Mouse (Mus musculus): ENCODE data around the gene Akr1b8. TPM values are rescaled to one million over a fixed set of nuclear protein-coding genes. Genes with fewer than 3 reads are reported as not detected.
A peak's percentile ranks its signal among the peaks of the same experiment; 100 is the strongest.
"Not testable (repeated sequence)": the region's sequence is repeated elsewhere in the genome, so short reads cannot be mapped to it uniquely, and the experiment has no call there.

The Akr1b8 gene
- polyA plus RNA-seq, 1 experiment from 2014 or later: 6.6 TPM

GRCm38 (mm10) chr6:34318172-34318571, 35.7 kb upstream of the Akr1b8 start:
- ATAC-seq (ENCODE audit: insufficient number of reproducible peaks, insufficient read depth, low FRiP score, low read depth): no peak
- Histone ChIP-seq H3K4me3 (ENCODE audit: low read depth, low read length) (peak overlapping the region; percentile 63; the same call in 1 of the 2 replicates), H3K4me1 (ENCODE audit: control insufficient read depth, insufficient read depth, low read length) (peaks cover 3% of the 10 kb centered on the region; the same call in 1 of the 2 replicates), H3K27me3 (ENCODE audit: control insufficient read depth, insufficient read depth, low read length) (no peaks in the 10 kb centered on the region), H3K4me2 (replicated peaks; ENCODE audit: low read depth, low read length) (peak overlapping the region; percentile 90), H3K27ac (ENCODE audit: low read length) (no peak overlapping the region), H3K36me3 (ENCODE audit: control insufficient read depth, insufficient read depth, low read length) (no peaks in the 10 kb centered on the region), H3K9me3 (ENCODE audit: control insufficient read depth, low read depth, low read length) (no peaks in the 10 kb centered on the region), H3K9ac (replicated peaks; ENCODE audit: low read depth, low read length) (no peak overlapping the region)
- WGBS: 46% methylated on average over 5 of the region's 5 CpGs

GRCm38 (mm10) chr6:34318636-34319035, 35.3 kb upstream of the Akr1b8 start:
- Histone ChIP-seq H3K4me3 (ENCODE audit: low read depth, low read length) (no peak overlapping the region), H3K9ac (replicated peaks; ENCODE audit: low read depth, low read length) (no peak overlapping the region), H3K27me3 (ENCODE audit: control insufficient read depth, insufficient read depth, low read length) (no peaks in the 10 kb centered on the region), H3K27ac (ENCODE audit: low read length) (no peak overlapping the region), H3K36me3 (ENCODE audit: control insufficient read depth, insufficient read depth, low read length) (no peaks in the 10 kb centered on the region), H3K4me1 (ENCODE audit: control insufficient read depth, insufficient read depth, low read length) (peaks cover 3% of the 10 kb centered on the region; the same call in 1 of the 2 replicates), H3K4me2 (replicated peaks; ENCODE audit: low read depth, low read length) (no peak overlapping the region), H3K9me3 (ENCODE audit: control insufficient read depth, low read depth, low read length) (no peaks in the 10 kb centered on the region)
- WGBS: 62% methylated on average over 6 of the region's 6 CpGs
- no peak for ATAC-seq (ENCODE audit: insufficient number of reproducible peaks, insufficient read depth, low FRiP score, low read depth)

- no peak overlapping the region for H3K9ac ChIP-seq (replicated peaks; ENCODE audit: low read depth, low read length)
- no peaks in the 10 kb centered on the region for H3K36me3 ChIP-seq (ENCODE audit: control insufficient read depth, insufficient read depth, low read length)
- no peaks in the 10 kb centered on the region for H3K9me3 ChIP-seq (ENCODE audit: control insufficient read depth, low read depth, low read length)
- no peak overlapping the region for H3K27ac ChIP-seq (ENCODE audit: low read length)
- no peak overlapping the region for H3K4me2 ChIP-seq (replicated peaks; ENCODE audit: low read depth, low read length)
- WGBS: 98% methylated on average over 7 of the region's 7 CpGs
- H3K4me3 ChIP-seq (ENCODE audit: low read depth, low read length): no peak overlapping the region
- no peaks in the 10 kb centered on the region for H3K27me3 ChIP-seq (ENCODE audit: control insufficient read depth, insufficient read depth, low read length)
- H3K4me1 ChIP-seq (ENCODE audit: control insufficient read depth, insufficient read depth, low read length): no peaks in the 10 kb centered on the region
- ATAC-seq (ENCODE audit: insufficient number of reproducible peaks, insufficient read depth, low FRiP score, low read depth): no peak
Measured at GRCm38 (mm10) chr6:34322121-34322520, 31.8 kb upstream of the Akr1b8 start.

- Histone ChIP-seq H3K4me2 (replicated peaks; ENCODE audit: low read depth, low read length) (no peak overlapping the region), H3K9me3 (ENCODE audit: control insufficient read depth, low read depth, low read length) (no peaks in the 10 kb centered on the region), H3K4me1 (ENCODE audit: control insufficient read depth, insufficient read depth, low read length) (no peaks in the 10 kb centered on the region), H3K4me3 (ENCODE audit: low read depth, low read length) (no peak overlapping the region), H3K36me3 (ENCODE audit: control insufficient read depth, insufficient read depth, low read length) (no peaks in the 10 kb centered on the region), H3K27ac (ENCODE audit: low read length) (no peak overlapping the region), H3K27me3 (ENCODE audit: control insufficient read depth, insufficient read depth, low read length) (no peaks in the 10 kb centered on the region), H3K9ac (replicated peaks; ENCODE audit: low read depth, low read length) (no peak overlapping the region)
- ATAC-seq (ENCODE audit: insufficient number of reproducible peaks, insufficient read depth, low FRiP score, low read depth): no peak
- 92% methylated on average over 5 of the region's 5 CpGs for WGBS
Measured at GRCm38 (mm10) chr6:34331379-34331778, 22.5 kb upstream of the Akr1b8 start.

GRCm38 (mm10) chr6:34331804-34332203, 22.1 kb upstream of the Akr1b8 start:
- H3K36me3 ChIP-seq (ENCODE audit: control insufficient read depth, insufficient read depth, low read length); H3K9me3 ChIP-seq (ENCODE audit: control insufficient read depth, low read depth, low read length): not testable (repeated sequence)

GRCm38 (mm10) chr6:34334673-34335072, 19.2 kb upstream of the Akr1b8 start:
- Histone ChIP-seq H3K4me2 (replicated peaks; ENCODE audit: low read depth, low read length) (no peak overlapping the region), H3K27ac (ENCODE audit: low read length) (no peak overlapping the region), H3K36me3 (ENCODE audit: control insufficient read depth, insufficient read depth, low read length) (no peaks in the 10 kb centered on the region), H3K27me3 (ENCODE audit: control insufficient read depth, insufficient read depth, low read length) (no peaks in the 10 kb centered on the region), H3K9me3 (ENCODE audit: control insufficient read depth, low read depth, low read length) (no peaks in the 10 kb centered on the region), H3K9ac (replicated peaks; ENCODE audit: low read depth, low read length) (no peak overlapping the region), H3K4me3 (ENCODE audit: low read depth, low read length) (no peak overlapping the region), H3K4me1 (ENCODE audit: control insufficient read depth, insufficient read depth, low read length) (no peaks in the 10 kb centered on the region)
- no peak for ATAC-seq (ENCODE audit: insufficient number of reproducible peaks, insufficient read depth, low FRiP score, low read depth)
- WGBS: 82% methylated on average over 5 of the region's 5 CpGs

More at GRCm38 (mm10) chr6:34331804-34332203, 22.1 kb upstream of the Akr1b8 start:
- not testable (repeated sequence) for H3K27me3 ChIP-seq (ENCODE audit: control insufficient read depth, insufficient read depth, low read length); H3K9ac ChIP-seq (replicated peaks; ENCODE audit: low read depth, low read length); H3K4me1 ChIP-seq (ENCODE audit: control insufficient read depth, insufficient read depth, low read length); ATAC-seq (ENCODE audit: insufficient number of reproducible peaks, insufficient read depth, low FRiP score, low read depth); H3K27ac ChIP-seq (ENCODE audit: low read length); H3K4me2 ChIP-seq (replicated peaks; ENCODE audit: low read depth, low read length); H3K4me3 ChIP-seq (ENCODE audit: low read depth, low read length)
- WGBS: 82% methylated on average over 12 of the region's 12 CpGs

- Histone ChIP-seq H3K4me1 (ENCODE audit: control insufficient read depth, insufficient read depth, low read length) (no peaks in the 10 kb centered on the region), H3K27ac (ENCODE audit: low read length) (no peak overlapping the region), H3K9ac (replicated peaks; ENCODE audit: low read depth, low read length) (no peak overlapping the region), H3K36me3 (ENCODE audit: control insufficient read depth, insufficient read depth, low read length) (no peaks in the 10 kb centered on the region), H3K4me2 (replicated peaks; ENCODE audit: low read depth, low read length) (no peak overlapping the region), H3K4me3 (ENCODE audit: low read depth, low read length) (no peak overlapping the region), H3K9me3 (ENCODE audit: control insufficient read depth, low read depth, low read length) (no peaks in the 10 kb centered on the region), H3K27me3 (ENCODE audit: control insufficient read depth, insufficient read depth, low read length) (no peaks in the 10 kb centered on the region)
- no peak for ATAC-seq (ENCODE audit: insufficient number of reproducible peaks, insufficient read depth, low FRiP score, low read depth)
- 81% methylated on average over 2 of the region's 2 CpGs for WGBS
Measured at GRCm38 (mm10) chr6:34337799-34338198, 16.1 kb upstream of the Akr1b8 start.

- no peak overlapping the region for H3K4me2 ChIP-seq (replicated peaks; ENCODE audit: low read depth, low read length)
- H3K27me3 ChIP-seq (ENCODE audit: control insufficient read depth, insufficient read depth, low read length): no peaks in the 10 kb centered on the region
- H3K4me1 ChIP-seq (ENCODE audit: control insufficient read depth, insufficient read depth, low read length): no peaks in the 10 kb centered on the region
- no peak overlapping the region for H3K27ac ChIP-seq (ENCODE audit: low read length)
- H3K4me3 ChIP-seq (ENCODE audit: low read depth, low read length): no peak overlapping the region
- H3K9ac ChIP-seq (replicated peaks; ENCODE audit: low read depth, low read length): no peak overlapping the region
- ATAC-seq (ENCODE audit: insufficient number of reproducible peaks, insufficient read depth, low FRiP score, low read depth): no peak
- no peaks in the 10 kb centered on the region for H3K9me3 ChIP-seq (ENCODE audit: control insufficient read depth, low read depth, low read length)
- 86% methylated on average over 4 of the region's 4 CpGs for WGBS
- no peaks in the 10 kb centered on the region for H3K36me3 ChIP-seq (ENCODE audit: control insufficient read depth, insufficient read depth, low read length)
Measured at GRCm38 (mm10) chr6:34341991-34342390, 11.9 kb upstream of the Akr1b8 start.

GRCm38 (mm10) chr6:34342476-34342875, 11.4 kb upstream of the Akr1b8 start:
- H3K4me3 ChIP-seq (ENCODE audit: low read depth, low read length): no peak overlapping the region
- 86% methylated on average over 2 of the region's 2 CpGs for WGBS
- no peak overlapping the region for H3K4me2 ChIP-seq (replicated peaks; ENCODE audit: low read depth, low read length)
- H3K9ac ChIP-seq (replicated peaks; ENCODE audit: low read depth, low read length): no peak overlapping the region
- no peaks in the 10 kb centered on the region for H3K36me3 ChIP-seq (ENCODE audit: control insufficient read depth, insufficient read depth, low read length)
- no peaks in the 10 kb centered on the region for H3K4me1 ChIP-seq (ENCODE audit: control insufficient read depth, insufficient read depth, low read length)
- H3K27me3 ChIP-seq (ENCODE audit: control insufficient read depth, insufficient read depth, low read length): no peaks in the 10 kb centered on the region
- no peak overlapping the region for H3K27ac ChIP-seq (ENCODE audit: low read length)
- H3K9me3 ChIP-seq (ENCODE audit: control insufficient read depth, low read depth, low read length): no peaks in the 10 kb centered on the region
- ATAC-seq (ENCODE audit: insufficient number of reproducible peaks, insufficient read depth, low FRiP score, low read depth): no peak

Measured in stomach, embryonic 14.5 days (tissue).